Mouse (Mus musculus): Measurements from ENCODE around the gene Cfap126.
"Not testable (repeated sequence)": the region's sequence is repeated elsewhere in the genome, so short reads cannot be mapped to it uniquely, and the experiment has no call there.

Cfap126 gene

DNA sequence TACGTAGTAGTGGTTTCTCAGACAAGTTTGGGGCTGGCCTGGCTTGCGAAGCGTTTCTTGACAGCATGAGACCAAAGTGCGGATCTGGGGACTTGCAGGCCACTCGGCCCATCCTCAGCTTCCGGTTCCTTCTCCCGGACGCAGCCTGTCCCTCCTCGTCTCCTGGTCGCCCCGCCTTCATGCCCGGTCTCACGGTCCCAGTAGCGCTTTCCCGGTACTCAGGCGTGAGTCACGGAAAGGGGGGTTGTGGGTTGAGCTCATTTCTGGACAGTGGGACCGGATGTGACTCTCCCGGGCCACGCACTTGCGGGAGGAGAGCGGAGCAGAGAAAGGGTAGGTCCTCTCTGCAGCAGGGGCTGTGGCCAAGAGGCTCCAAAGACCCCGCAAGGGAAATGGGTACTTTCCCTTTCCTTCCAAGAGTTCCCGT lies at the start of gene Cfap126:
Cfap126 (plus strand) TSS at position 46 of the 427 bp plus-strand sequence.
- peak; percentile 88 for DNase-seq

DNA sequence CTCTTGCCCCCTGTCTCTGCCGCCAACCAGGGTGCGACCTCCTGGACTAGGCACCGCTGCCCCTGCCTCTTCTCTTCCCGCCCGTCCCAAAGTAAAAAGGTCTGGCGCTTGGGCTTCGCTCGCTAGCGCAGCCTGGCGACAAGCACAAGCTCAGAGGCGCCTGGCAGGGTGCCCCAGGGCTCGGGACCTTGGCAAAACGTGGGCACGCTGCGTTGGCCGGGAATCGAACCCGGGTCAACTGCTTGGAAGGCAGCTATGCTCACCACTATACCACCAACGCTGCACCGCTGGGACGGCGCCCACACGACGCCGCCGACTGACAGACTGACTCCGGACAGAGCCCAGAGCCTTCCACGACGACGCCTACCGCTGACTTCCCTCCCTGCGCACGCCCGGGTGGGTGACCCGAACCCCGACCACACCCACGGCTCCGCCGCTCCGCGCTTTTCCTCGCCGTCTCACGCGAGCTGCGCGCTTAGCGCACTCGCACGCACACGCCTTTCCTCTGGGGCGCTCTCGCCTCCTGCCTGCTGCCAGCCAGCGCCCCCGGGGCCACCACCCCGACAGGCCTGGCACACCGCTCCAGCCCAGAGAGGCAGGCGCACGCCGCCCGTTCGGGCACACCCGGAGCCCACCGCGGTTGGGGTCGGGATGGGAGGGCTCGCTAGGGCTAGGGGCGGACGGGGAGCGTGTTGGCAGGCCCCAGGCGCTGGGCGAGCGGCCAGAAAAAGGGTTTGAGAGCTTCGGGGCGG lies 49.1 kb upstream of the Cfap126 start, which contains the start of gene Fcgr3:
Fcgr3 (minus strand) TSS at position 445 of the 752 bp plus-strand sequence.
- DNase-seq = peak; percentile 83

DNA sequence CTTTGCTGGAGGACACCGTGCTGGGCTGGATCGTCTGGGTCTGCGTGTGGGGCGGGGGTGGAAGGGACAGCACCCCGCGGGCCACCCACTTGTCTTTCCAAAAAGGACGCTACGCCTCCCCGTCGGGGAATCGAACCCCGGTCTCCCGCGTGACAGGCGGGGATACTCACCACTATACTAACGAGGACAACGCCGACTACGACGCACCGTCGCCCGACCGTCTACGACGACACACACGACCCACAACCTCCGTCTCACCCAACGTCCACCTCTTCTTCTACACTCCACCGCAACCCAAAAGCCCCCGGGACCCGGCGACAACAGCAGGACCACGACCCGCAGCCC lies 48.5 kb upstream of the Cfap126 start:
- peak; percentile 48 for DNase-seq

DNA sequence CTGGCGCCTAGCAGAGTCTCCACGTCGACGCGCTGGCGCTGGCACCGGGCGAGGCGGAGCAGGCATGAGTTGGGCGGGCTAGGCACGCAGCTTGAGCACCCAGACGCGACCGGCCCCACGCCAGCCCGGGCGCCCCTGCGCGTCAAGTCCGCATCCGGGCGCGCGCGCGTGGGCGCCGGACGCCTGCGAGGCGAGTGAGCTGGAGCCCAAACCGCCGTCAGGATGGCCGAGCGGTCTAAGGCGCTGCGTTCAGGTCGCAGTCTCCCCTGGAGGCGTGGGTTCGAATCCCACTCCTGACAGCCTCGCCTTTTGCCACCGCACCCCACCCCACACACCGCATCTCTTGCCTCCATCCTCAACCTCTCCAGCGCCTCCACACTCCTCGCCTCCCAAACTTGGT lies 48.0 kb upstream of the Cfap126 start:
- DNase-seq = peak; percentile 35

DNA sequence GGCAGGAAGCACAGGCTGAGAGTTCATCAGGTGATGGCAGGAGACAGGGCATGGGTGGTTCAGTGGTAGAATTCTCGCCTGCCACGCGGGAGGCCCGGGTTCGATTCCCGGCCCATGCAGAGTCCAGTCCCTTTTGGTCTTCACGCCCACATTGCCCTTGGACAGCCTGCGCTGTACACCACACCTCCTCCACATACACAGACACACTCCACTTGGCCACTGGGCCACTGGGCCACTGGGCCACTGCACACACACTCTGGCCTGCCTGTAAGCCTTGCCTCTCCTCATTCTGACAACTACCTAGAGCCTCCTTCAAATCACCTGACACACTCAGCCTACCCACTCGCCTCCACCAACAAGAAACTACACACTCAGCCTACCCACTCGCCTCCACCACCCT lies 47.1 kb upstream of the Cfap126 start:
- not testable (repeated sequence) for DNase-seq

- DNase-seq = not testable (repeated sequence)
Observed at GRCm38 (mm10) chr1:171067928-171068327, 45.8 kb upstream of the Cfap126 start.

- not testable (repeated sequence) for DNase-seq
Observed at GRCm38 (mm10) chr1:171069508-171069907, 44.2 kb upstream of the Cfap126 start.

DNA sequence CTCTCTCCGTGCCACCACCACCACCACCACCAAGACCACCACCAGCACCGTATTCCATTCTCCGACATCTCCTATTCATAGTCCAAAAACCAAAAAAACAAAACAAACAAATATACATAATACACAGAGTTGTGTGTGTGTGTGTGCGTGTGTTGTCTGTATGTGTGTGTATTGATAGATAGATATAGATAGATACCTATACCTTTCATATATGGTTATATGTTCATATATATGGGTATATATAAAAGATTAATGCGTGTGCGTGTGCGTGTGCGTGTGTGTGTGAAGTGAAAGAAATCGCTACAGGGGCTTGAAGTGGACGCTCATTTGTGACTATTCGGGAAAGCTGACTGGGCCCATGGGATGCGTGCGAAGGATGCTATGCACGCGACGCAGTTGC lies 42.8 kb upstream of the Cfap126 start:
- not testable (repeated sequence) for DNase-seq

DNA sequence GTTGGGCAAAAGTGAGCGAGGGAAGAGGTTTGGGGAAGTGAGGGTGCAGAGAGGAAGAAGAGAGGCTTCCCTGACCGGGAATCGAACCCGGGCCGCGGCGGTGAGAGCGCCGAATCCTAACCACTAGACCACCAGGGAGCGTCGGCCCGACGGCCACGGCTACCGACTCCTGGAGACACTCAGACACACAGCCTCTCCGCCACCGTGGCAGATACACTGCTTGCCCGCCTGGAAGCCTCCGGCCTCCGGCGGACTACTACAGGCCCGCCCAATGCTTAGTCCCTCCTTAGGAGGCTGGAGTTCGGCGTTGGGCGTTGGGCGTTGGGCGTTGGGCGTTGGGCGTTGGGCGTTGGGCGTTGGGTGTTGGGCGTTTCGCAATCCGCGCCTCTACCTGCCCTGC lies 42.0 kb upstream of the Cfap126 start:
- DNase-seq = not testable (repeated sequence)

GRCm38 (mm10) chr1:171072217-171072616 lies 41.5 kb upstream of the Cfap126 start:
- DNase-seq = not testable (repeated sequence)

DNA sequence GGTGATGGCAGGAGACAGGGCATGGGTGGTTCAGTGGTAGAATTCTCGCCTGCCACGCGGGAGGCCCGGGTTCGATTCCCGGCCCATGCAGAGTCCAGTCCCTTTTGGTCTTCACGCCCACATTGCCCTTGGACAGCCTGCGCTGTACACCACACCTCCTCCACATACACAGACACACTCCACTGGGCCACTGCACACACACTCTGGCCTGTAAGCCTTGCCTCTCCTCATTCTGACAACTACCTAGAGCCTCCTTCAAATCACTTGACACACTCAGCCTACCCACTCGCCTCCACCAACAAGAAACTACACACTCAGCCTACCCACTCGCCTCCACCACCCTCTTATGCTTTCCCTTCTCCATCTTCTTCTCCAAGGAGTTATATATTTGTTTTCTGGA lies 39.4 kb upstream of the Cfap126 start:
- DNase-seq = not testable (repeated sequence)

DNA sequence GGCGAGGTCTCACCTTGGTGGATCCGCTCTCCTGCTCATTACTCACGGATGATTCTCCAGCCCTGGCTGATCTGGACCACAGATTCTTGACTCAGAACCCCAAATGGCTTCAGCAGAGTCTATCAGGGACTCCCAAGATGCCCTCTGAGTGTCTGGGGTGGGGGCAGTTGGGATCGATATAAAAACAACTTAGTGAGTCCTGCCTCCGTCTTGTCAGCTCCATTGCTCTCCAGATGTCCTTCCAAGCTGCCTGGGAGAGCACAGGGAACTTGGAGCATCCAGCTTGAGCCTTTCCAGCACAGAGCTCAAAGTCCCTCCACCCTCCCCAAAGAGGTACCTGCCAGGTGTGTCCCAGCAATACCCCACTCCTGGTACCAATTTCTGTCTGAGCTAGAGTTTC lies 37.5 kb upstream of the Cfap126 start:
- DNase-seq = not testable (repeated sequence)

- DNase-seq = not testable (repeated sequence)
Observed at GRCm38 (mm10) chr1:171077192-171077591, 36.5 kb upstream of the Cfap126 start.

DNA sequence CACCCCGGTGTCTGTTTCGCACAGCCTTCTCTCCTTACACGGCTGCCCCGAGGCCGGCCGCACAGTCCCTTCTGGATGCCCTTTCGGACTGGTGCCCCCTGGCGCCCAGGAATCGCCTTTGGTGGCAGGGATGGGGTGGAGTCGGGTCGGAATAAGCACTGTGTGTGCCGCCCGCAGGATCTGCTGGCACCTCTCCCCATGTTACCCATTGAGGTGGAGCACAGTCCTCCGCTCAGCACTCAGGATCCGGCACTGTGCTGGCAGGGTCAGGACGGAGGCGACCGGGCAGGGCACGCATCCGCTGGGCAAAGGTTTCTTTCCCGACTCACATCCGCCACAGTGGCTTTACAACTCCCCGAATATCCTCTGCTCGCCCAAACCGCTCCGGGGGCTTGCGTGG lies 35.8 kb upstream of the Cfap126 start:
- peak; percentile 52 for DNase-seq

GRCm38 (mm10) chr1:171078419-171078818 lies 35.3 kb upstream of the Cfap126 start:
- not testable (repeated sequence) for DNase-seq

DNA sequence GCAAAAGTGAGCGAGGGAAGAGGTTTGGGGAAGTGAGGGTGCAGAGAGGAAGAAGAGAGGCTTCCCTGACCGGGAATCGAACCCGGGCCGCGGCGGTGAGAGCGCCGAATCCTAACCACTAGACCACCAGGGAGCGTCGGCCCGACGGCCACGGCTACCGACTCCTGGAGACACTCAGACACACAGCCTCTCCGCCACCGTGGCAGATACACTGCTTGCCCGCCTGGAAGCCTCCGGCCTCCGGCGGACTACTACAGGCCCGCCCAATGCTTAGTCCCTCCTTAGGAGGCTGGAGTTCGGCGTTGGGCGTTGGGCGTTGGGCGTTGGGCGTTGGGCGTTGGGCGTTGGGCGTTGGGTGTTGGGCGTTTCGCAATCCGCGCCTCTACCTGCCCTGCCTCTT lies 34.4 kb upstream of the Cfap126 start:
- DNase-seq = not testable (repeated sequence)

DNA sequence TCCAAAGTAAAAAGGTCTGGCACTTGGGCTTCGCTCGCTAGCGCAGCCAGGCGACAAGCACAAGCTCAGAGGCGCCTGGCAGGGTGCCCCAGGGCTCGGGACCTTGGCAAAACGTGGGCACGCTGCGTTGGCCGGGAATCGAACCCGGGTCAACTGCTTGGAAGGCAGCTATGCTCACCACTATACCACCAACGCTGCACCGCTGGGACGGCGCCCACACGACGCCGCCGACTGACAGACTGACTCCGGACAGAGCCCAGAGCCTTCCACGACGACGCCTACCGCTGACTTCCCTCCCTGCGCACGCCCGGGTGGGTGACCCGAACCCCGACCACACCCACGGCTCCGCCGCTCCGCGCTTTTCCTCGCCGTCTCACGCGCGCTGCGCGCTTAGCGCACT lies 33.9 kb upstream of the Cfap126 start:
- not testable (repeated sequence) for DNase-seq

DNA sequence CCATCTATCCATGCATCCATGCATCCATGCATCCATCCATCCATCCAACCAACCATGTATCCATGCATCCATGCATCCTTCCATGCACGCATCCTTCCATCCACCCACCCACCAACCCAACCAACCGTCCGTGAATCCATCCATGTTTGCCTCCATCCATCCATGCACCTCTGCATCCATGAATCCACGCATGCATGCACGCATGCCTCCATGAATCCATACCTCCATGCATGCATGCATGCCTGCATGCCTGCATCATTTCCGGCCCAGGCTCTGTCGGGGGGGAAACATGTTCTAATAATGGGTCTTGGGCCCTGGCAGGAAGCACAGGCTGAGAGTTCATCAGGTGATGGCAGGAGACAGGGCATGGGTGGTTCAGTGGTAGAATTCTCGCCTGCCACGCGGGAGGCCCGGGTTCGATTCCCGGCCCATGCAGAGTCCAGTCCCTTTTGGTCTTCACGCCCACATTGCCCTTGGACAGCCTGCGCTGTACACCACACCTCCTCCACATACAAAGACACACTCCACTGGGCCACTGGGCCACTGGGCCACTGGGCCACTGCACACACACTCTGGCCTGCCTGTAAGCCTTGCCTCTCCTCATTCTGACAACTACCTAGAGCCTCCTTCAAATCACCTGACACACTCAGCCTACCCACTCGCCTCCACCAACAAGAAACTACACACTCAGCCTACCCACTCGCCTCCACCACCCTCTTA lies 32.0 kb upstream of the Cfap126 start:
- DNase-seq = not testable (repeated sequence)

- no peak for DNase-seq
Observed at GRCm38 (mm10) chr1:171085718-171086117, 28.0 kb upstream of the Cfap126 start.

- not testable (repeated sequence) for DNase-seq
Observed at GRCm38 (mm10) chr1:171088237-171088869, 25.4 kb upstream of the Cfap126 start.

DNA sequence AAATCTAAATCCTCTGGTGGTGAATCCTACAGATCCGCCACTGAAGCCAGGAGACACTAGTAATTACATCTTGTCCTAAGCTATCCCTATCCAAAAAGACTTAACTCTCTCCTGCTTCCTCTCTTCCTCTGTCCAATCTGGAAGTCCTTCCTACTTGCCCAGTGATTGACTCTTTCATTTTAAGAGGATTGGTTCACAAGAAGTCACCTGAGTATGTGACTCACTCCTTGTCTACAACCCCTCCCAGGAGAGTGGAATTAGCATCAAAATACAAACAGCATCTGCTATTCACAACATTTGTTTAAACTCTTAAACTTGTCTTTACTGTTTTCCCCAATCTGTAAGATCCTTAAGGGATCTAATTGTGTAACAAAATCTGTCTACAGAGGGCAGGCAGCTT lies 23.8 kb upstream of the Cfap126 start:
- no peak for DNase-seq

DNA sequence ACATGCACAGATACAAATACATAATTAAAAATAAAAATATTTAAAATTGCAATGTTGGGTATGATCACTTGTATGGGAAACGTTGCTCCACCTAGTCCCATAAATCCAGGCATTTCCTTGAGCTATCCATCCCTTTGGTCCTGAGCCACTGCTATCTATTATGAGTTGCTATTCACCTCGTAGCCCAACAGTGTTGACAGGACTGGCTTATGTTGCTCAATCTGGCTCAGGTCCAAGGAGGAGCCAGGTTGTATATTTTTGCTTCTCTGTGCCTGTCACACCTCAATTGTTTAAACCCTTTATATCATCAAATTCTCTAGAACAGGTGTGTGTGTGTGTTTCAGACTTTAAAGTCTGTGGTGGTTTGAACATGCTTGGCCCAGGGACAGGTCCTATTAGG lies 23.0 kb upstream of the Cfap126 start:
- DNase-seq = no peak

GRCm38 (mm10) chr1:171094424-171094823 lies 19.3 kb upstream of the Cfap126 start:
- no peak for DNase-seq
